Mouse (Mus musculus) forebrain, embryonic 15.5 days (tissue): ENCODE results near the gene Olfr437. TPM values are rescaled to one million over a fixed set of nuclear protein-coding genes. Genes with fewer than 3 reads are reported as not detected.
"Not testable (repeated sequence)": the region's sequence is repeated elsewhere in the genome, so short reads cannot be mapped to it uniquely, and the experiment has no call there.

Source experiments
- ATAC-seq: fragments of 200-750 bp; cut with Nextera tagmentation; replicated peaks from 2 replicates; pipeline ENCODE4 v1.8.0; 2017; ENCODE audit warnings: mild to moderate bottlenecking, moderate TSS enrichment, moderate library complexity
- H3K27ac ChIP-seq: fragments of 300-500 bp; sonication (generic); replicated peaks from 2 replicates; pipeline ENCODE4 v1.5.1; 2015; ENCODE audit warnings: mild to moderate bottlenecking, inconsistent platforms
- H3K27me3 ChIP-seq: fragments of 300-500 bp; sonication (generic); 2 replicates; pipeline ENCODE4 v1.6.1; 2015; ENCODE audit warnings: inconsistent platforms
- H3K36me3 ChIP-seq: fragments of 300-500 bp; sonication (generic); 2 replicates; pipeline ENCODE4 v1.6.1; 2015; ENCODE audit warnings: mild to moderate bottlenecking, inconsistent platforms
- H3K4me1 ChIP-seq: fragments of 300-500 bp; sonication (generic); 2 replicates; pipeline ENCODE4 v1.6.1; 2015; ENCODE audit warnings: inconsistent platforms
- H3K4me2 ChIP-seq: fragments of 300-500 bp; sonication (generic); replicated peaks from 2 replicates; pipeline ENCODE4 v1.6.1; 2015; ENCODE audit warnings: mild to moderate bottlenecking, inconsistent platforms
- H3K4me3 ChIP-seq: fragments of 300-500 bp; sonication (generic); 2 replicates; pipeline ENCODE4 v1.5.1; 2015; ENCODE audit warnings: mild to moderate bottlenecking, inconsistent platforms
- H3K9ac ChIP-seq: fragments of 300-500 bp; sonication (generic); replicated peaks from 2 replicates; pipeline ENCODE4 v1.6.1; 2015; ENCODE audit warnings: mild to moderate bottlenecking, inconsistent platforms
- H3K9me3 ChIP-seq: fragments of 300-500 bp; sonication (generic); 2 replicates; pipeline ENCODE4 v1.6.1; 2016; ENCODE audit warnings: inconsistent platforms
- polyA plus RNA-seq: library from polyadenylated mRNA; unstranded; fragments of >200 nt; fragmentation: Nextera tagmentation; extraction: Ambion mirVana; gene quantifications from 2 replicates; pipeline ENCODE4 v1.2.1, GENCODE M21; 2015

The Olfr437 gene
- polyA plus RNA-seq, 1 experiment from 2014 or later: not detected

DNA sequence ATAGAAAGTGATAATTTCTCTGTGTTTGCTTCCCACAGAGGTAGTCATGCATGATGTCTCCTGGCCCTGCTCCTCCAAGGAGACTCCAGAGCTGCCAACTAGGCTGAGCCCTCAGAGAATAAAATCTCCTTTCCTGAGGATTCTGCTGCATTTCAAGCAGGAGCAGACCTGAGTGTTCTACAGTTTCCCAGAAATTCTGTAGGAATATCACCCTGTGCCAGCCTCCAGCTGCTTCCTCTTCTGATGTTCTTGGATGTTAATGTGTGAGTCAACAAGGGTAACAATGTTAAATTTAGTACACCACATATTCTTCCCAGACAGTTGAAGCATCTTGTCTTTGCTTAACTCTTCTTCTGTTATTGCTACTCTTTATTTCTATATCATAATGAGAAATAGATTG, 49.8 kb downstream of the Olfr437 start, which contains the start of gene Olfr434:
Gene Olfr434 (plus strand): TSS at position 149 of the 400 bp plus-strand sequence.
- not testable (repeated sequence) for H3K27me3 ChIP-seq, H3K4me2 ChIP-seq, H3K4me3 ChIP-seq, H3K9me3 ChIP-seq, H3K36me3 ChIP-seq, H3K9ac ChIP-seq, H3K4me1 ChIP-seq, H3K27ac ChIP-seq, ATAC-seq

Other genes with a start within 250 kb of the Olfr437 start
- gene Olfr446, start 241.9 kb upstream of the Olfr437 start, polyA plus RNA-seq: not detected in 2 replicates
- not detected in 2 replicates for gene Olfr444, start 214.2 kb upstream of the Olfr437 start, polyA plus RNA-seq
- not detected in 2 replicates for gene Olfr441, start 56.9 kb upstream of the Olfr437 start, polyA plus RNA-seq
- not detected in 2 replicates for gene Olfr237-ps1, start 16.7 kb upstream of the Olfr437 start, polyA plus RNA-seq
- gene Olfr13, start 8.9 kb downstream of the Olfr437 start, polyA plus RNA-seq: not detected in 2 replicates
- not detected in 2 replicates for gene Olfr435, start 33.9 kb downstream of the Olfr437 start, polyA plus RNA-seq
- not detected in 2 replicates for gene Olfr434, start 49.7 kb downstream of the Olfr437 start, polyA plus RNA-seq
- gene Olfr47, start 68.2 kb downstream of the Olfr437 start, polyA plus RNA-seq: not detected in 2 replicates
- gene Arhgef5, start 102.3 kb downstream of the Olfr437 start, polyA plus RNA-seq: 1.8 and 2.2 TPM in 2 replicates
- gene Nobox, start 146.3 kb downstream of the Olfr437 start, polyA plus RNA-seq: not detected in 2 replicates